ENCODE assay signal across 8 mouse cellular contexts in the genomic region with DNA sequence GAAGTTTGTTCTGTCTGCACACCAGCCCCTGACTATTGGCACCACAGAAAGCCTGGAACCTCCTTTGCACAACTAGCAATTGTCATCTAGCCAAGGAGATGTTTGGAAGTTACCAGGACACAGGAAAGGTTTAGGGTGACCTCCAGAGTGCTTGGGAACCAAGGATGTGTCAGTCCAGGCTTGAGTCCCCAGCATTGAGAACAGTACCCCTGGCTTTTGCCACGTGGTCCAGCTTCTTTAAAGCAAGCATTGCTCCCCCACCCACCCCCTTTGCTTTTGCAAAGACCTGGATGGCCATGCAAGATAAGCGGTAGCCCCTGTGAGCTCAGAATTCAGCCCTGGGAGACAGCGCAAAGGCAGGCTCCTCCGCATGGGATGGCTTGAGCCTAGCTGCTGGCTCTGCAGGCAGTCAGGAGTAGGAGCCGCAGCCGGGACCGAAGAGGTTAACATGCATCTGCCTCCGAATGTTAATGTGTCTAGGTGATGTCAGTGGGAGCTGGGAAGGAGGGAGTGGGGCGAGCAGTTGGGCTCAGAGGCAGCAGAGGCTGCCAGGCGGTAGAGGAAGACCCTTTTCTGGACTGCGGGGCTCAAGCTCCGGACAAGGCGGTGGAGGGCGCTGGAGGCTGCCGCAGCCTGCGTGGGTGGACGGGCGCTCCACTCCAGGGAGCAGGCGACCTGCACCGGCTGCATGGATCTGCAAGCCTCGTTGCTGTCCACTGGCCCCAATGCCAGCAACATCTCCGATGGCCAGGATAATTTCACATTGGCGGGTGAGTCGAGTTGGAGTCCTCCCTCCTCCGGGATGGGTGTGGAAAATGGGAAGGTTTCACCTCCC. TPM values are rescaled to one million over a fixed set of nuclear protein-coding genes. Genes with fewer than 3 reads are reported as not detected.
A peak's percentile ranks its signal among the peaks of the same experiment; 100 is the strongest.
DNase-seq lines count a peak whose midpoint lies in the region; ATAC-seq and TF ChIP-seq lines count a peak whose summit lies in the region.

A gene (plus strand): TSS at position 414 of the 835 bp plus-strand sequence.

- no peak within 1 kb of the TSS for H3ac ChIP-seq in myocyte (ENCODE audit: control insufficient read depth, insufficient read length)

- peak within 1 kb of the TSS; percentile 38 for H3K4me3 ChIP-seq in embryonic facial prominence, embryonic 11.5 days (ENCODE audit: low read depth, low read length)
- H3K4me3 ChIP-seq in heart, embryonic 11.5 days (ENCODE audit: low read depth, low read length), result peak within 1 kb of the TSS; percentile 45
- H3K4me3 ChIP-seq in kidney, embryonic 16.5 days (ENCODE audit: low read length), result peak within 1 kb of the TSS; percentile 48
- peak within 1 kb of the TSS; percentile 41 for H3K4me3 ChIP-seq in limb, embryonic 15.5 days
- no peak within 1 kb of the TSS for H3K4me3 ChIP-seq in myocyte

- H3K4me2 ChIP-seq in embryonic facial prominence, embryonic 11.5 days (ENCODE audit: low read depth, low read length), result peak within 1 kb of the TSS; percentile 77
- peak within 1 kb of the TSS; percentile 87 for H3K4me2 ChIP-seq in heart, embryonic 11.5 days
- peak within 1 kb of the TSS; percentile 78 for H3K4me2 ChIP-seq in kidney, embryonic 16.5 days (replicated peaks; ENCODE audit: low read depth, low read length)
- H3K4me2 ChIP-seq in limb, embryonic 15.5 days, result peak within 1 kb of the TSS; percentile 83
- peak within 1 kb of the TSS; percentile 56 for H3K4me2 ChIP-seq in myocyte (ENCODE audit: low read depth)

- ATAC-seq in embryonic facial prominence, embryonic 11.5 days (replicated peaks; ENCODE audit: insufficient number of reproducible peaks, low FRiP score, low TSS enrichment, low read depth), result peak; percentile 83
- ATAC-seq in heart, embryonic 11.5 days (replicated peaks; ENCODE audit: insufficient number of reproducible peaks, low FRiP score, low TSS enrichment), result 0 out of 2 replicates have a peak, but pooled peaks have one; percentile 14
- peak; percentile 88 for ATAC-seq in kidney, embryonic 16.5 days (ENCODE audit: low FRiP score, low TSS enrichment)
- ATAC-seq in limb, embryonic 15.5 days (ENCODE audit: insufficient number of reproducible peaks, low FRiP score, low TSS enrichment, low read depth), result peak; percentile 55; the same call in 1 of the 2 replicates

- H3K27ac ChIP-seq in embryonic facial prominence, embryonic 11.5 days (replicated peaks; ENCODE audit: low read depth, low read length), result no peak within 1 kb of the TSS
- H3K27ac ChIP-seq in heart, embryonic 11.5 days (ENCODE audit: low read depth, low read length), result no peak within 1 kb of the TSS
- no peak within 1 kb of the TSS for H3K27ac ChIP-seq in kidney, embryonic 16.5 days (ENCODE audit: low read length)
- no peak within 1 kb of the TSS for H3K27ac ChIP-seq in limb, embryonic 15.5 days

- H3K9me3 ChIP-seq in embryonic facial prominence, embryonic 11.5 days (replicated peaks; ENCODE audit: control insufficient read depth, low read length), result no peaks in the 10 kb centered on the region
- no peaks in the 10 kb centered on the region for H3K9me3 ChIP-seq in heart, embryonic 11.5 days (replicated peaks; ENCODE audit: control insufficient read depth, low read length)
- no peaks in the 10 kb centered on the region for H3K9me3 ChIP-seq in kidney, embryonic 16.5 days (ENCODE audit: low read length)
- H3K9me3 ChIP-seq in limb, embryonic 15.5 days, result no peaks in the 10 kb centered on the region

- no peaks in the 10 kb centered on the region for H3K79me2 ChIP-seq in myocyte (ENCODE audit: control insufficient read depth, insufficient read depth)

- H3K4me1 ChIP-seq in embryonic facial prominence, embryonic 11.5 days (ENCODE audit: control insufficient read depth, insufficient read depth, low read length), result no peaks in the 10 kb centered on the region; the same call in 1 of the 2 replicates
- H3K4me1 ChIP-seq in heart, embryonic 11.5 days (ENCODE audit: control insufficient read depth, insufficient read depth, low read length), result peaks cover 12% of the 10 kb centered on the region; the same call in 1 of the 2 replicates
- H3K4me1 ChIP-seq in kidney, embryonic 16.5 days (ENCODE audit: insufficient read depth, low read length), result peaks cover 15% of the 10 kb centered on the region
- H3K4me1 ChIP-seq in limb, embryonic 15.5 days, result peaks cover 11% of the 10 kb centered on the region

- H3K27me3 ChIP-seq in embryonic facial prominence, embryonic 11.5 days (ENCODE audit: control insufficient read depth, insufficient read depth, low read length), result peaks cover 5% of the 10 kb centered on the region; the same call in 1 of the 2 replicates
- peaks cover 14% of the 10 kb centered on the region for H3K27me3 ChIP-seq in heart, embryonic 11.5 days (ENCODE audit: control insufficient read depth, insufficient read depth, low read length)
- 0 out of 2 replicates have a peak, but pooled peaks cover 4% of the 10 kb centered on the region for H3K27me3 ChIP-seq in kidney, embryonic 16.5 days (ENCODE audit: insufficient read depth, low read length)
- peaks cover 36% of the 10 kb centered on the region for H3K27me3 ChIP-seq in limb, embryonic 15.5 days
- H3K27me3 ChIP-seq in myocyte (ENCODE audit: control insufficient read depth, insufficient read depth, insufficient read length), result no peaks in the 10 kb centered on the region

- under 1% methylated on average over 25 of the region's 25 CpGs for WGBS in embryonic facial prominence, embryonic 11.5 days
- 0% methylated on average over 25 of the region's 25 CpGs for WGBS in heart, embryonic 11.5 days (ENCODE audit: insufficient replicate concordance)
- 1% methylated on average over 25 of the region's 25 CpGs for WGBS in kidney, embryonic 16.5 days
- 2% methylated on average over 25 of the region's 25 CpGs for WGBS in limb, embryonic 15.5 days

- TF ChIP-seq POLR2A in myocyte (IDR thresholded peaks at IDR 0.05; ENCODE audit: insufficient read length, low read depth), result no peak

- DNase-seq in heart, adult 11 months, result peak; percentile 91
- no peak for DNase-seq in heart, adult 9 months (ENCODE audit: low spot score in 2 of 2)
- peak; percentile 69 for DNase-seq in embryonic facial prominence, embryonic 11.5 days (ENCODE audit: low spot score)
- peak; percentile 19 for DNase-seq in urinary bladder, postnatal 25 days (ENCODE audit: low spot score)

- peak within 1 kb of the TSS; percentile 47 for H3K9ac ChIP-seq in embryonic facial prominence, embryonic 11.5 days (replicated peaks; ENCODE audit: low read length)
- peak within 1 kb of the TSS; percentile 68 for H3K9ac ChIP-seq in heart, embryonic 11.5 days (ENCODE audit: low read depth, low read length)
- peak within 1 kb of the TSS; percentile 59 for H3K9ac ChIP-seq in kidney, embryonic 16.5 days (replicated peaks; ENCODE audit: low read length)
- 0 out of 2 replicates have a peak within 1 kb of the TSS, but pooled peaks have one; percentile 1 for H3K9ac ChIP-seq in limb, embryonic 15.5 days

- no peaks in the 10 kb centered on the region for H3K36me3 ChIP-seq in embryonic facial prominence, embryonic 11.5 days (replicated peaks; ENCODE audit: control insufficient read depth, insufficient read depth, low read depth, low read length)
- H3K36me3 ChIP-seq in heart, embryonic 11.5 days (ENCODE audit: control insufficient read depth, insufficient read depth, low read length), result no peaks in the 10 kb centered on the region
- no peaks in the 10 kb centered on the region for H3K36me3 ChIP-seq in kidney, embryonic 16.5 days (ENCODE audit: insufficient read depth, low read length)
- H3K36me3 ChIP-seq in limb, embryonic 15.5 days, result no peaks in the 10 kb centered on the region
- no peaks in the 10 kb centered on the region for H3K36me3 ChIP-seq in myocyte (ENCODE audit: control insufficient read depth, insufficient read depth)

TF ChIP-seq in myocyte, 11 proteins besides CTCF, POLR2A, EP300 and RAD21:
- TF ChIP-seq MYOD1 (IDR thresholded peaks at IDR 0.05; ENCODE audit: control insufficient read depth in 1 of 3, insufficient read length in 2 of 3, low read depth in 2 of 3) (peak in 1 of 3 experiments; percentile 35), REST (IDR thresholded peaks at IDR 0.05; ENCODE audit: insufficient read depth, insufficient read length) (no peak), CEBPB (IDR thresholded peaks at IDR 0.05; ENCODE audit: insufficient read depth, poor library complexity, severe bottlenecking) (no peak), SRF (IDR thresholded peaks at IDR 0.05; ENCODE audit: control insufficient read depth, insufficient read length, low read depth) (no peak), MAX (IDR thresholded peaks at IDR 0.05; ENCODE audit: low read depth) (no peak)

RNA-seq across cellular contexts. Expression of the gene that starts here (rescaled TPM):
- 0.21 and 0.76 TPM in 2 replicates for polyA plus RNA-seq in embryonic facial prominence, embryonic 11.5 days (2014; fragmentation: Nextera tagmentation; extraction: Ambion mirVana)
- polyA plus RNA-seq in heart, embryonic 11.5 days (2014; fragmentation: Nextera tagmentation; extraction: Ambion mirVana), result 0.15 TPM in 1 of 2 replicates, not detected in the other
- polyA plus RNA-seq in kidney, embryonic 16.5 days (2015; fragmentation: Nextera tagmentation; extraction: Ambion mirVana), result 0.99 and 1.3 TPM in 2 replicates
- polyA plus RNA-seq in limb, embryonic 15.5 days (2015; fragmentation: Nextera tagmentation; extraction: Ambion mirVana), result 1.0 and 1.9 TPM in 2 replicates
- polyA plus RNA-seq in myocyte (2012; fragmentation: generic; extraction: Trizol), result 0.44 TPM

Comparison
In these comparisons a context has a peak if more than half of its experiments do, and no peak if none do; other contexts are left out.
1. DNase-seq: peak in heart, adult 11 months (single experiment) and urinary bladder, postnatal 25 days (single experiment); none in heart, adult 9 months (0 of 2).
2. Peak in DNase-seq, ATAC-seq, H3K4me3 ChIP-seq, H3K9ac ChIP-seq and H3K4me2 ChIP-seq in embryonic facial prominence, embryonic 11.5 days; RNA of the gene not detected or under 1 TPM.
3. Peak in ATAC-seq, H3K4me3 ChIP-seq, H3K9ac ChIP-seq and H3K4me2 ChIP-seq in heart, embryonic 11.5 days; RNA of the gene not detected or under 1 TPM.
4. ATAC-seq: peak in every context shown above with its lines; median percentile 88 in kidney, embryonic 16.5 days; 83 in embryonic facial prominence, embryonic 11.5 days; 55 in limb, embryonic 15.5 days; 14 in heart, embryonic 11.5 days.
5. H3K9ac ChIP-seq: peak in every context shown above with its lines; median percentile 68 in heart, embryonic 11.5 days; 59 in kidney, embryonic 16.5 days; 47 in embryonic facial prominence, embryonic 11.5 days; 1 in limb, embryonic 15.5 days.
6. Peak in every context shown above with its lines, with median percentiles within 50 percentile points of each other: H3K4me2 ChIP-seq.